Mouse (Mus musculus): ENCODE measurements around the gene A730046J19Rik.

DNA sequence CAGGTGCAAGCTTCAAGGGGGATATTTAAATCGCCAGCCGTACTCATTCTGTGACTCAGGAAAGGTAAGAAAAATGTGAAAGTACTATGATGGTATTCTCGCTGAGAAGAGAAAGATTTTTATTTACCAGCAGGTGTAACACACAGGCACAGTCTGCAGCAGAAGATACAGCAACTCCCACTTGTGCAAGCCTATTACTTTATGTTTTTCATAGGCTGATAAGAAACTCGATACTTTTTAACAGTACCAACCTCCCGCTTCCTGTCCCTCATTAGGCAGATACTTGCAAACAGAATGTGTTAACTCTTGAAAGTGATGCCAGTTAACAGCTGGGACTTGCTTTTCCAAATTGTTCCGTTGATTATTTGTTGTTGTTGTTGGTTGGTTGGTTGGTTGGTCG lies 616 bp downstream of the A730046J19Rik start:
- TF ChIP-seq CTCF (IDR thresholded peaks at IDR 0.05) (no peak), EP300 (IDR thresholded peaks at IDR 0.05) (no peak)

All from lung, postnatal 0 days (tissue).